Mouse (Mus musculus) kidney, adult 9 months (tissue): ENCODE measurements around the gene Cacng8.
"Not testable (repeated sequence)": the region's sequence is repeated elsewhere in the genome, so short reads cannot be mapped to it uniquely, and the experiment has no call there.

Experiments used
- DNase-seq: peaks from one replicate; pipeline ENCODE4 v3.0.0; 2022

Gene Cacng8

DNA sequence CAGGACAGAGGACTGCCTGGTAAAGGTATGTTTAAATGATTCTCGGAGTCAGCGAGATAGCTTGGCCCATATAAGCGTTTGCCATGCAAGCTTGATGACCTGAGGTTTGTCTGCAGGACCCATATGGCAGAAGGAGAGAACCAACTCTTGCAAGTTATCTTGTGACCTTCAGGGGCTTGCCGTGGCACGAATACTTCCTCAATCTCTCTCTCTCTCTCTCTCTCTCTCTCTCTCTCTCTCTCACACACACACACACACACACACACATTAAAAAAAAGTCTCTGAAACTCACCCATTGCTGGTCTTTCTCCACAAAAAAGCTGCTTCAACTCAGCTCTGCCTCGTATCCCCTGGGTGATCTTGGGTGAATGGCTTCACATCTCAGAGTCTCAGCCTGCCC, 1.6 kb upstream of the Cacng8 start:
- no peak for DNase-seq

- peak; percentile 45 for DNase-seq
Observed at GRCm38 (mm10) chr7:3389444-3390412, 755 bp upstream of the Cacng8 start.

DNA sequence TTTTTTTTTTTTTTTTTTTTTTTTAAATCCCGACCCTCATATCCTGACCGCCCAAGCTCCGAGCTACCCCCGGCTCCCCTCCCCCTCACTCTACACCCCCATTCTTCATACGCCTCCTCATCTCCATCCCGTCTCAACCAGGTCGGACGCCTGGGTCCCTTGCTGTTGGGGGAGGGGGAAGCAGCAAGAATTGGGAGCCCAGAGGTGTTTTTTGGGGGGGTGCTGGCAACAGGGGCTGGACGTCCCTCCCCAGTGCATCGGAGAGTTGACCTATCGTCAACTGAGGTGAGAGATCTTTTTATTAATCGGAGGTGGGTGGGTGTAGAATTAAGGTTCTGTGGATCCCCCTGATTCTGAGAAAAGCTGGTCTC, 583 bp downstream of the Cacng8 start:
- no peak for DNase-seq

- no peak for DNase-seq
Observed at GRCm38 (mm10) chr7:3391809-3392208, 1.3 kb downstream of the Cacng8 start.

- DNase-seq, result no peak
Observed at GRCm38 (mm10) chr7:3397355-3397754, 6.9 kb downstream of the Cacng8 start.

GRCm38 (mm10) chr7:3397797-3398196, 7.3 kb downstream of the Cacng8 start:
- DNase-seq, result no peak

GRCm38 (mm10) chr7:3398363-3398762, 7.9 kb downstream of the Cacng8 start:
- DNase-seq, result not testable (repeated sequence)

DNA sequence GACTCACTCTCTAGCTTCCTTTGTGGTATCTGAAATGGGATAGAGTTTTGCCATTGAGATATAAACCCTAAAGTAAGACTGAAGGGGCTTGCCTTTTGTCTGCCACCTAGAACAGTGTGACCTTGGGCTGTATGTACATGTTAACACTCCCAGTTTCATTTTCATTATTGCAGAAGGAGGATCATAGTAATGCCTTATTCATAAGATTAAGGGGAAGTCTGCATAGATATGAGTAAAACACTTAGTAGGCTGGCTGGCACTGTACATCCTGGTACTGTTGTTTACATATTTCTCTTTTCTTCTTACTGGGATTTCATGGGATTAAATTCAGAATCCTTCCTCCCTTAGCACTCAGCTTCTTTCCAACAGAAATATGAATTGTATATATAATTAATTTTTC, 9.5 kb downstream of the Cacng8 start:
- no peak for DNase-seq

- DNase-seq, result no peak
Observed at GRCm38 (mm10) chr7:3409729-3410520, 19.4 kb downstream of the Cacng8 start.

DNA sequence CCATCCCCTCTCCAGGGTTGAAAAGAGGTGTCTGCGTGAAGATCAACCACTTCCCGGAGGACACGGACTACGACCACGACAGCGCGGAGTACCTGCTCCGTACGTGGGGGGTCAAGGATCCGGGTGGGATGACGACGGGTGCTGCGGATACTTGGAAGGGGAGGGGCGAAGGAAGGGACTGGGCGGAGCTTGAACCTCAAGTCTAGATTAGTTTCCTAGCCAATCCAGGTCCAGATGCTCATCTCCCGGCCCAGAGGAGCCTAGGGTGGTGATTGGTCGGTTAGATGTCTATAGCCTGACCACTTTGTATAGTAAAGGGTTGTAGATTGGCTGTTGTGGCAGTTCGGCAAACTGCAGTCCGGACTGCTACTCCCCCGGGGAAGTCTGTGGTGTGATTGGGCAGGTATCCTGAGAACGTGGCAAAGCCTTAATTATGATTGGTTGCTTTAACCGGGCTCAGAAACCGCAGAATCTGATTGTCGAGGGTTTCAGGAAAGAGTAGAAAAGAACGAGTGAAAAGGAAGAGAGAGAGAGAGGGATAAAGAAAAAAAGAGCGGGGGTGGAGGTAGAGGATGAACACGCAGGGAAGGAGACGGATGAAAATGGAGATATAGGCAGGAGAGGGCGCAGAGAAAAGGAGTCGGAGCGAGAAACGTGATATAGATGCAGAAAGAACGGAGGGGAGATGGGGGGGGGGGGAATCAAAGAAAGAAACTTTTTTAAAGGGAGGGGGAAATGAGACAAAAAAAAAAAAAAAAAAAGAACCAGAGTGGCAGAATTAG, 20.9 kb downstream of the Cacng8 start:
- peak; percentile 13 for DNase-seq

- DNase-seq, result no peak
Observed at GRCm38 (mm10) chr7:3412036-3412435, 21.6 kb downstream of the Cacng8 start.

GRCm38 (mm10) chr7:3414888-3415287, 24.4 kb downstream of the Cacng8 start:
- peak; percentile 7 for DNase-seq

GRCm38 (mm10) chr7:3415378-3415777, 24.9 kb downstream of the Cacng8 start:
- peak; percentile 27 for DNase-seq

- no peak for DNase-seq
Observed at GRCm38 (mm10) chr7:3419941-3420340, 29.5 kb downstream of the Cacng8 start.

GRCm38 (mm10) chr7:3420466-3420865, 30.0 kb downstream of the Cacng8 start:
- no peak for DNase-seq

- no peak for DNase-seq
Observed at GRCm38 (mm10) chr7:3421297-3421696, 30.8 kb downstream of the Cacng8 start.

DNA sequence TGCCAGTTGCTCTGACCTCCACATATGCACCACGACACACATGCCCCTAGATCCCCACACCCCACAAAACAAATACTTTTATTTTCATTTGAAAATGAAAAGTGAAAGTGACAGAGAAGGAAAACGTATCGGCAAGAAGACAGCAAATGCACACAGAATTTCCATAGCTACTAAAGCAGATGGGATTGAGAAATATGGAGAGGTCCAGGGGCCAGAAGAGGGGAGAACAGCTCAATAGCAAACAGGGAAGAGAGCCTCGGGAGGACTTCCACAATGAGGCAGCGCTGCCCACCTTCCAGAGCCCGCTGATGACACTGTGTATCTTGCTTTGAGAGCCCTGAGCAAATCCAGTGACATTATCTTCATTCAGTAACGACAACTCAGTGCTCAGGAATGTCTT, 31.6 kb downstream of the Cacng8 start:
- DNase-seq, result no peak

DNA sequence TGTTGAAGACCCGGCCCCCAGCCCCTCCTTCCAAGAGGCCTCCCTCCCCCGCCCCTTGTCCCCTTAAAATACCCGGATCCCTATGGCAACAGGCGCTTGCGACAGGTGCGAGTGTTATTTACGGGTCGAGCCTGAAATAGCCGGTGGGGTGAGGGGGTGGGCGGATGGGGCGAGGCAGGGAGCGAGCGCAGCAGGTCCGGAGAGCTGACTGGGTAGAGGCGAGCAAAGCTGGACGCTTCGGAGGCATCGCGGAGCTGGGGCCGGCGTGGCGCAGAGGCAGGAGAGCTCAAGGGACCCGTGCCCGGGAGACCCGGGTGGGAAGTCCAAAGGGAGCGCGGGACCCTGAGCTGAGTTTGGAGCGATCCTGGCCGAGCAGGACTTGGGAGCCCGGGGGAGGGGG, 32.9 kb downstream of the Cacng8 start:
- no peak for DNase-seq

GRCm38 (mm10) chr7:3423895-3424294, 33.4 kb downstream of the Cacng8 start, which contains the start of gene Cacng6:
Cacng6 (plus strand) TSS chr7:3424195.
- no peak for DNase-seq

DNA sequence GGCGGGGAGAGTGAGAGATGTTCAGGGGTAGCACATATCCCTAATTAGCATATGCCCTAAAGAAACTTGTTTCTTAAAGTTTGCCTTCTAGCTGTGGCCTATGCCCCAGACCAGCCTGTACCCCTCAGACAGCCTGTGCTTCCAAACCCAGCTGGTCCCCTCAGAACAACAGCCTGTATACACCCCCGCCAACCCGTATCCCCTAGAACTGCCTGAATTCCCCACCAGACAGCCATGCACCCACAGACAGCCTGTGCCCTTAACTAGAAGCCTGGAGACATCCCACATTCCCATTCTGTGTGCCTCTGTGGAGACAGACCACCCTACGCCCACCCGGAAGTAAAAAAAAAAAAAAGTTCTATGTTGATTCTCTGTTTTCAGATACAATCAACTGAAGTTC, 34.7 kb downstream of the Cacng8 start:
- DNase-seq, result no peak

DNA sequence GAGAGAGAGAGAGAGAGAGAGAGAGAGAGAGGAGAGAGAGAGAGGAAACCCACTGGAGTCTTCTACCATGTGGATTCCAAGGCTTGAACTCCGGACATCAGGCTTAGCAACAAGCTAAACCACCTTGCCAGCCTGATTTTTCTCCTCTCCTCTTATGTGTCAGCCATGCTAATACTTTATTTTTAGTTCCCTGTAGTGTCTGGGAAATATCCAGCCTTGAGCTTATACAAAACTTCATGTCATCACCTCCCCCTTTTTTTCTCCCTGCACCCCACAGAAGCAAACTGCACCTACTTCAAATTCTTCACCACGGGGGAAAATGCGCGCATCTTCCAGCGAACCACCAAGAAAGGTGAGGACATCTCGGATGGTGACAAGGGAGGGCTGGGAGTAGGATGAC, 39.7 kb downstream of the Cacng8 start:
- no peak for DNase-seq

DNA sequence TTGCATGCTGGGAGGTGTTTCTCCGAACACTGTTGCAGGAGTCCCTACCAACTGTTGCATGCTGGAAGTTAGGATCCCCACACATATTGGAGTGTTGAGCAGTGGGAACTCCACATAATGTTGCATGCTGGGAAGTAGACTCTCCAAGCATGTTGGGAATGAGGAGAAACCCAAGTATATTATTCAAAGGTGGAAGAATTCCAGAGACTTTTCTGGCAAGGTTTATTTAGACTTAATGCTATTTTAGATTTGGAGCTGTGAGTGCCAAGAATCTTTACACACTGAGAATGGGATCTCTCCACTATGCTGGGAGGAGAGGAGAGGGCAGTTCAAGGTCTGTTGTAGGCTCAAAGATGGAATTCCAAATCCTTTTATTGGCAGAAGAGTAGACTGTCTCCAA, 41.6 kb downstream of the Cacng8 start:
- no peak for DNase-seq

DNA sequence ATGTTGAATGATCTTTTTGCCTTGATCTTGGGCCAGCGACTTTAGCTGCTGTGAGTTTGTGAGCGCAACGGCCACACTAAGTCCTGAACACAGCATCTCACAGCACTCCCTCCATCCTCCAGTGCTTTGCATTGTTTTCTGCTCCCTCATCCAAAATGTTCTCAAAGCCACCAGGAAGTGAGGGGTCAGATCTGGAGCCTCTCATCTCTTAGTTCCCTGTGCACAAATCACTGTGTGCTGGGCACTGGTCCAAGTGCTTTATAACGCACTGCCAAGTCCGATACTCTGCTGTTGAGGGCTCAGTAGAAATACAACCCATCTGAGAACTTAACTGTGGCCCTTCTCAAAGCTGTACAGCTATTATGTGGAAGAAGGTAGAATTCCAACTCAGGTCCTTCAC, 47.5 kb downstream of the Cacng8 start:
- DNase-seq, result no peak
